Mouse (Mus musculus) ovary, postnatal 14 days (tissue): ENCODE results near the gene Fam25c.
"Not testable (repeated sequence)": the region's sequence is repeated elsewhere in the genome, so short reads cannot be mapped to it uniquely, and the experiment has no call there.

Experiments used
- DNase-seq: peaks from one replicate; pipeline ENCODE4 v3.0.0; 2022; ENCODE audit warnings: low spot score

The Fam25c gene

GRCm38 (mm10) chr14:34327618-34328017 lies 27.6 kb downstream of the Fam25c start:
- DNase-seq = no peak

GRCm38 (mm10) chr14:34326606-34327005 lies 28.6 kb downstream of the Fam25c start:
- DNase-seq = no peak

- no peak for DNase-seq
Observed at GRCm38 (mm10) chr14:34323576-34324085, 31.6 kb downstream of the Fam25c start.

GRCm38 (mm10) chr14:34318113-34318512 lies 37.1 kb downstream of the Fam25c start:
- no peak for DNase-seq

- no peak for DNase-seq
Observed at GRCm38 (mm10) chr14:34317431-34317830, 37.8 kb downstream of the Fam25c start.

- no peak for DNase-seq
Observed at GRCm38 (mm10) chr14:34316346-34316745, 38.9 kb downstream of the Fam25c start.

- DNase-seq = no peak
Observed at GRCm38 (mm10) chr14:34314796-34315195, 40.4 kb downstream of the Fam25c start.

GRCm38 (mm10) chr14:34314383-34314782 lies 40.9 kb downstream of the Fam25c start:
- DNase-seq = not testable (repeated sequence)

- no peak for DNase-seq
Observed at GRCm38 (mm10) chr14:34313612-34314011, 41.6 kb downstream of the Fam25c start.

GRCm38 (mm10) chr14:34312339-34313048 lies 42.7 kb downstream of the Fam25c start:
- no peak for DNase-seq

GRCm38 (mm10) chr14:34311691-34312090 lies 43.5 kb downstream of the Fam25c start:
- no peak for DNase-seq

- peak; percentile 33 for DNase-seq
Observed at GRCm38 (mm10) chr14:34311021-34311631, 44.1 kb downstream of the Fam25c start.

GRCm38 (mm10) chr14:34310234-34310965 lies 44.8 kb downstream of the Fam25c start, which contains the start of the genes Shld2 and Glud1:
Gene Shld2 (minus strand): TSS chr14:34310493.
Gene Glud1 (plus strand): TSS chr14:34310727.
- peak; percentile 96 for DNase-seq

- no peak for DNase-seq
Observed at GRCm38 (mm10) chr14:34309907-34310233, 45.4 kb downstream of the Fam25c start.

- DNase-seq = no peak
Observed at GRCm38 (mm10) chr14:34309266-34309665, 46.0 kb downstream of the Fam25c start.

GRCm38 (mm10) chr14:34303265-34303680 lies 52.0 kb downstream of the Fam25c start:
- DNase-seq = no peak

- DNase-seq = no peak
Observed at GRCm38 (mm10) chr14:34302681-34303242, 52.5 kb downstream of the Fam25c start.
